Mouse (Mus musculus) spleen, adult 2 months (tissue): Measurements from ENCODE around the gene Psmd9. TPM values are rescaled to one million over a fixed set of nuclear protein-coding genes. Genes with fewer than 3 reads are reported as not detected.

Experiments
- DNase-seq, 2 experiments: peaks; one replicate each; pipeline versions ENCODE4 v3.0.0 to v3.0.0-alpha.2; 2012 to 2021; ENCODE audit warnings: low spot score in 2 of 2, low read depth in 1 of 2
- H3K27ac ChIP-seq: fragments of 200-500 bp; 2 replicates; pipeline ENCODE4 v1.5.1; 2012; ENCODE audit warnings: low read length, inconsistent platforms; ENCODE audit not compliant: insufficient read depth
- H3K27me3 ChIP-seq: fragments of 200-500 bp; 2 replicates; pipeline ENCODE4 v1.6.1; 2012; ENCODE audit warnings: mild to moderate bottlenecking, moderate library complexity, low read length, inconsistent platforms; ENCODE audit not compliant: control insufficient read depth, insufficient read depth
- H3K36me3 ChIP-seq: fragments of 200-500 bp; 2 replicates; pipeline ENCODE4 v1.6.1; 2012; ENCODE audit warnings: mild to moderate bottlenecking, low read length, inconsistent platforms; ENCODE audit not compliant: control insufficient read depth, insufficient read depth
- H3K4me1 ChIP-seq: fragments of 200-500 bp; 2 replicates; pipeline ENCODE4 v1.6.1; 2011; ENCODE audit warnings: inconsistent platforms; ENCODE audit not compliant: control insufficient read depth, insufficient read depth, insufficient read length
- H3K4me3 ChIP-seq: fragments of 200-500 bp; 2 replicates; pipeline ENCODE4 v1.5.1; 2011; ENCODE audit warnings: mild to moderate bottlenecking, inconsistent platforms; ENCODE audit not compliant: insufficient read depth, insufficient read length; ENCODE audit errors: extremely low read depth
- CTCF ChIP-seq: fragments of 200-500 bp; IDR thresholded peaks from 2 replicates; pipeline ENCODE4 v1.5.1; 2011; ENCODE audit warnings: mild to moderate bottlenecking, inconsistent platforms; ENCODE audit not compliant: insufficient read depth, insufficient read length, insufficient replicate concordance; ENCODE audit errors: extremely low read depth
- POLR2A ChIP-seq: fragments of 200-500 bp; IDR thresholded peaks from 2 replicates; pipeline ENCODE4 v1.6.1; 2011; ENCODE audit warnings: low read depth, low read length, inconsistent platforms
- WGBS: fragments of 180-500 bp; shearing (Covaris S2); methylation state at CpG from one replicate; pipeline ENCODE4 v1.1.7; 2018; 5-methylcytosine and 5-hydroxymethylcytosine counted together
- polyA plus RNA-seq: library from polyadenylated mRNA; depleted of rRNA; stranded (reverse); fragments of >200 nt; gene quantifications from 2 replicates; pipeline ENCODE4 v1.2.3, GENCODE M21; 2012; rRNA removed

Psmd9 gene
- 13.3 and 19.5 TPM in 2 replicates for polyA plus RNA-seq

DNA sequence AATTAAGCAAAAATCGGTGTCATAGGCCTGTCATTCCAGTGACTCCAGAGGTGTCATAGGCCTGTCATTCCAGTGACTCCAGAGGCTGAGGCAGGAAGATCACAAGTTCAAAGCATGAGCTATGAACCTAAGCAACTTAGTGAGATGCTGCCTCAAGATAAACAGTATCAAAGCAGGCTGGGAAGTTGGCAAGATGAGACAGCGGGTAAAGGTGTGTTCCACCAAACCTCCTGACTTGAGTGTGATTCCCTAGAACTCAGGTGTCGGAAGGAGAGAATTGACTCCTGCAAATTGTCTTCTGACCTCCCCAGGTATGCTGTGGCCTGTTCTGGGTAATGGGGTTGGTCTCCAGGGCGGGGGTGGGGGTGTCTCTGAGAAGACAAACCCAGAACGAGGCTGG lies at the start of gene Psmd9:
TSS of gene Psmd9 (plus strand) at position 130 of the 400 bp plus-strand sequence.
- H3K4me3 ChIP-seq, result no peak within 1 kb of the TSS
- 81% methylated on average over 5 of the region's 5 CpGs for whole genome bisulfite sequencing
- no peaks in the 10 kb centered on the region for H3K4me1 ChIP-seq
- H3K36me3 ChIP-seq, result peaks cover 20% of the 10 kb centered on the region
- TF ChIP-seq POLR2A, result no peak
- TF ChIP-seq CTCF, result no peak
- no peaks in the 10 kb centered on the region for H3K27me3 ChIP-seq
- no peak for DNase-seq
- no peak within 1 kb of the TSS for H3K27ac ChIP-seq

DNA sequence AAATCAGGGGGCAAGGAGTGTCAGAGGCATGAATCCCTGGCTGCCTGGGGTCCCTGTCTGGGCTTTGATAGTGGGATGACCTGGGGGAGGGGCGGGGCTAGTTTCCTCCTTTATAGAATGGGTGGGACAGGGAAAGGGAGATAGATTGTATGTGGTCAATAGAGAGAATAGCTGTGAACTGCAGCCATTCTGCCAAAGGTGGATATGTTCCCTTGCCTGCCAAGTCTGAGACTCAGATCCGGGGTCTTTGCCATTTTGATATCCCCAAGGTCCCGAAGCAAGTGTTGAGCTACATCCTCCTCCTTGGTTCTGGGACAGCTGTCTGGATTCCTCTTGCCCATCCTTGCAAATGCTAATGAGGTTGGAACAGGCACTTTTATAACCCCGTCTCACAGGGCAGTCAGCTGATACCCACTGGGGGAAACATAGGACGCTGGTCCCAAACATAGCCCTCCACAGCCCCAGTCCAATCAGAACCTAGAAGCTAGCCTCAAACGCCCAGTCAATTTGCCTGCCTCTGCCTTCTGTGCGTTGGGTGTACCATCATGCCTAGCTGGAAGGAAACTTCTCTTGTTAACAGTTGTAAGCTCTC lies 48.5 kb upstream of the Psmd9 start:
- Histone ChIP-seq H3K36me3 (peaks cover 36% of the 10 kb centered on the region), H3K27me3 (no peaks in the 10 kb centered on the region), H3K4me1 (peaks cover 2% of the 10 kb centered on the region; the same call in 1 of the 2 replicates), H3K4me3 (no peak overlapping the region), H3K27ac (no peak overlapping the region)
- no peak for TF ChIP-seq POLR2A
- no peak for TF ChIP-seq CTCF
- WGBS, result 92% methylated on average over 7 of the region's 7 CpGs
- DNase-seq, result no peak

DNA sequence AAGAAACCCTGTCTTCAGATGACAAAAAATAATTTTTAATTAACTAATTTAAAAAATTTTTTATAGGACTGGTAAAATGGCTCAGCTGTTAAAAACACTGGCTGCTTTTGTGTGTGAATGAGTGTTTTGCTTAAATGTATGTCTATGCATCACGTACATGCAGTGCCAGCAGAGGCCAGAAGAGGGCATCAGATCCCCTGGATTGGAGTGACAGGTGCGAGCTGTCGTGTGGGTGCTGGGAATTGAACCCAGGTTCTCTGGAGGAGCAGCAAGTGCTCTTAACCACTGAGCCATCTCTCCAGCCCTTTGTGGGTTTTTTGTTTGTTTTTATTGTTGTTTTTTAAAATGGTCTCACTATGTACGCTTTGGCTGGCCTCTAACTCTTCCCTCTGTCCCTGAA lies 47.0 kb upstream of the Psmd9 start:
- Histone ChIP-seq H3K36me3 (peaks cover 33% of the 10 kb centered on the region), H3K4me1 (peaks cover 13% of the 10 kb centered on the region; the same call in 1 of the 2 replicates), H3K4me3 (no peak overlapping the region), H3K27me3 (no peaks in the 10 kb centered on the region), H3K27ac (no peak overlapping the region)
- TF ChIP-seq CTCF (peak; percentile 31; the same call in 1 of the 2 replicates), POLR2A (no peak)
- 92% methylated on average over 4 of the region's 4 CpGs for WGBS
- DNase-seq, result no peak

DNA sequence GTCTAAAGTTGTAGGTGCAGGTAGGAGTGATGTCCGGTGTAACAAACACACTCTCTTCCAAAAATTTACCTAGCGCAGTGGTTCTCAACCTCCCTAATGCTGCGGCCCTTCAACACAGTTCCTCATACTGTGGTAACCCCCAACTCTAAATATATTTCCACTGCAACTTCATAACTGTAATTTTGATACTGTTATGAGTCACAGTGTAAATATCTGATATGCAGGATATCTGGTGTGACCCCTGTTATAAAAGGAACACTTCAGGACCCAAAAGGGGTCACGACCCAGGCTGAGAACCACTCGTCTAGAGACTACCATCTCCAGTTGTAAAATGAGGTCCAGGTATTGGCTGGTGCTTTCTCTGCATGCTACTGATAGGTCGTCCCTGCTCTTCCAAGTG lies 44.1 kb upstream of the Psmd9 start:
- peaks cover 16% of the 10 kb centered on the region for H3K36me3 ChIP-seq
- TF ChIP-seq CTCF, result no peak
- no peak for TF ChIP-seq POLR2A
- no peaks in the 10 kb centered on the region for H3K27me3 ChIP-seq
- DNase-seq, result no peak
- whole genome bisulfite sequencing, result 56% methylated on average over 6 of the region's 6 CpGs
- H3K4me1 ChIP-seq, result peaks cover 28% of the 10 kb centered on the region; the same call in 1 of the 2 replicates
- no peak overlapping the region for H3K4me3 ChIP-seq
- H3K27ac ChIP-seq, result peak overlapping the region; percentile 69

DNA sequence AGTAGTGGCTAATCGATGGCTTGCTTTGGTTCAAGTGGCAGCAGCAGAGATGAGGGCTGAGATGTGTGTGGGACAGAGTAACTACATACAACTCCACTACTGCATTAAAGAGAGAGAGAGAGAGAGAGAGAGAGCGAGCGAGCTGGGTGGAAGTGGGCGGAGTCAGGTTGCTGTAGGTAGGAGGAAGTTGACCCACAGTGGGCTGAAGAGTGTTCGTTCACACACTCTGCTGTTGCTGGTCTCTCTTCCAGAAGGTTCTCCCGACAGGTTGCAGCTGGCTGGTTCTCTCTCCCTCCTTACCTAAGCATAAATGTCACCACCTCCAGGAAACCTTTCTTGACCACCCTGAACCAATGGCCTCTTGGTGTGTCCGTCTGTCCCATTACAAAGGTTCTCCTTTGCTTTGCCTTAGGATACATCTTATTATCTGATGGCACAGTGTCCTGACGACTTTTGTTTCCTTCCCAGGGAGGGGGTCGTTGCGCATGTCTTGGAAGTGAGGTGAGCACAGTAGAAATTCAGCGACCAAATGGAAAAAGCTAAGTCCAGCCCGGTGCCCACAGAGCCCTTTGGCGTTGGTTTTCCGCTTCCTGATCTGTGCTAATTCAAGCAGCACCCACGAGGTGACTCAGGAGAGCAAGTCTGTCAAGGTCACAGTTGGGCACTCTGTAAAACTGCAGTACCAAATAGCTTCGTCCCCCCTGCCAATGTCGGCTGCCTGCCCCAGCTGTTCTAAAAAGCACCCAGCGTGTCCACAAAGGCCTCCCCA lies 43.4 kb upstream of the Psmd9 start:
- peak overlapping the region; percentile 26 for H3K4me3 ChIP-seq
- TF ChIP-seq CTCF (no peak), POLR2A (peak; percentile 82)
- peaks cover 33% of the 10 kb centered on the region; the same call in 1 of the 2 replicates for H3K4me1 ChIP-seq
- no peaks in the 10 kb centered on the region for H3K27me3 ChIP-seq
- peak; percentile 74 to 77 for DNase-seq
- 5% methylated on average over 18 of the region's 18 CpGs for WGBS
- H3K27ac ChIP-seq, result peak overlapping the region; percentile 94
- peaks cover 13% of the 10 kb centered on the region; the same call in 1 of the 2 replicates for H3K36me3 ChIP-seq

DNA sequence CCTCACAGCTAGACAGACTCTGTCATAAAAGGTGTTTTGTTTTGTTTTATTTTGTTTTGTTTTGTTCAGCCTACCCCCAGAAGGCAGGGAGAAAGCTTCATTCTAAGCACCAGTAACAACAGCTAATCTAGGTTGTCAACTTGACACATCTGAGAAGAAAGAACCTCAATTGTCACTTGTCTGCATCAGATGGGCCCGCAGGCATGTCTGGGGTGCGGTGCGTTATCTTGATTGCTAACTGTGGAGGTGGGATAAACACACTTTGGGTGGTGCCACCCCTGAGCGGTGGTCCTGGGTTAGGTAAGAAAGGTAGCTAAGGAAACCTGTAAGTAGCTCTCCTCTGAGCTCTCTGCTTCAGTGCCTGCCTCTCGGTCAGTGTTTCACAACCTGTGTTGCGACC lies 42.2 kb upstream of the Psmd9 start:
- H3K4me3 ChIP-seq, result no peak overlapping the region
- H3K27me3 ChIP-seq, result no peaks in the 10 kb centered on the region
- peak overlapping the region; percentile 98 for H3K27ac ChIP-seq
- H3K4me1 ChIP-seq, result peaks cover 33% of the 10 kb centered on the region; the same call in 1 of the 2 replicates
- 61% methylated on average over 6 of the region's 6 CpGs for WGBS
- H3K36me3 ChIP-seq, result peaks cover 13% of the 10 kb centered on the region; the same call in 1 of the 2 replicates
- DNase-seq, result no peak
- TF ChIP-seq CTCF, result no peak
- no peak for TF ChIP-seq POLR2A
